12 mouse cellular contexts compared by ENCODE assay signal in the genomic region with DNA sequence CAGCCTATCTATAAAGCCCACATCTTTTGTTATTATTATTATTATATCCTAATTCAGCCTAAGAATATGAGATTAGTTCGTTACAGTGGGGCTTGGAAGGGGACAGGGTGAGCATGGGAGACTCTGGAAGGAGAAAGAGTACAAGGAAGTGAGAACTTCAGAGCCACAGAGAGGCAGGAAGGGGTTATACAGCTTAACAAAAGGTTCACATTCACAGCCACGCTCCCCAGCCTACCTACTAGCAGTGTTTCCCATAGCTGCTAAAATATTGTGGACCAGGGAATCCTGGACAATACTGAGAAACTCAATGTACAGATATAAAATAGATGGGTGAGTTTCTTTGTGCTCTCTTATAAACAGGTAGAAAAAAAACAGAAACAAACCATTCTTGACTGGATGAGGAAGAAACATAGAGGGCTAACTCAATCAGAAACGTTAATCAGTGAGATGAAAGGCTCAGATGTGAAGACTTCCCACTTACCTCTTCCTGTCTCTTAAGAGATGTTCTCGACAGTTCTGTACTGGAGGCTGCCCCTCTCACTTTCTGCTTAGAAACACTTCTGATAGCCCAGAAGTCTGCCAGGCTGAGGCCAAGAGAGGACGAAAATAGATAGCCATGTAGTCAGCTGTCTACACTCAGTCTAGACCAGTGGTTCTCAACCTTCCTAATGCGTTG.
"Had no signal": no experiment of that assay in that cellular context is flagged by ENCODE, and none has a peak within 500 bp of the region (broad histone marks: within the 10 kb centered on the region; RNA-seq: fewer than 3 reads in every experiment).

No protein-coding gene starts in this region.

- DNase-seq: kidney, adult 8-10 months; kidney, postnatal 10 days; kidney, postnatal 4 days; left cerebral cortex, postnatal 4 days; liver, postnatal 0 days; lung, embryonic 14.5 days; midbrain, embryonic 14.5 days; retina, postnatal 1 day; right cerebral cortex, postnatal 25 days; spleen, adult 18-20 months; thymus, postnatal 36 days had no signal

- ATAC-seq: liver, postnatal 0 days; lung, postnatal 0 days had no signal
